Mouse (Mus musculus): ENCODE data around the gene Cdon.

- TF ChIP-seq CTCF (IDR thresholded peaks at IDR 0.05; ENCODE audit: borderline replicate concordance, insufficient read depth, low read depth, low read length): no peak
- no peak for TF ChIP-seq POLR2A (IDR thresholded peaks at IDR 0.05; ENCODE audit: borderline replicate concordance, insufficient read depth, low read length)
These were observed 26.0 kb downstream of the Cdon start for GRCm38 (mm10) chr9:35446916-35447315.

All from cerebellum, adult 2 months (tissue).